Mouse (Mus musculus): ENCODE measurements at regions not wholly inside any gene's neighbourhood (a gene's known extent, or its start where the extent isn't known, plus 50 kb on each side); places are given as distances from the start of the nearest gene placed in this dataset.

- Histone ChIP-seq H3K27me3 (ENCODE audit: control insufficient read depth, insufficient read depth, low read length) (no peaks in the 10 kb centered on the region), H3K4me1 (ENCODE audit: control insufficient read depth, insufficient read depth, low read length) (no peaks in the 10 kb centered on the region), H3K27ac (ENCODE audit: insufficient read depth, low read length) (no peak overlapping the region), H3K4me3 (replicated peaks; ENCODE audit: insufficient read depth, low read depth, low read length) (no peak overlapping the region)
- no peak for DNase-seq
- no peak for TF ChIP-seq POLR2A (IDR thresholded peaks at IDR 0.05; ENCODE audit: borderline replicate concordance, insufficient read depth, low read length)
- no peak for TF ChIP-seq CTCF (IDR thresholded peaks at IDR 0.05; ENCODE audit: borderline replicate concordance, insufficient read depth, low read depth, low read length)
- 93% methylated on average over 3 of the region's 3 CpGs for WGBS
These were observed 176.2 kb downstream of the Fam84b start for GRCm38 (mm10) chr15:60677397-60677796.

DNA sequence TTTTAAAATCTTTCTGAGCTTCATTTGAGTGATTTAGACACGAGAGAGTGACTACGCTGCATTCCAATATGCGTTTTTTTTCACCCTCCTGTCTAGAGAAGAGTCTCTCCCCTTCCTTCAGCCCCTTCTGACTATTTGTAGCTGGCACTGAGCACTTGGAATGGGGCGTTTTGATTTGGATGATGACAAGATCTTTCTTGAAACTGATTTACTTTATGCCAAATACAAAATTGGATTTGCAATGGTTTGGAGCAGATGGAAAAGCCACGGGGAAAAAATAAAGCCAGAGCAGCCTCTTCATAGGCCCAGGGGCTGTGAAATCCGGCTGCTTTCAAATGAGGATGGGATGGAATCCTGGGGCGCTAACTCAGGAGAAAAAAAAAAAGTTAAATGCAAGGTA is 196.0 kb downstream of the Fam84b start:
- 11% methylated on average over 7 of the region's 7 CpGs for WGBS
- no peaks in the 10 kb centered on the region for H3K4me1 ChIP-seq (ENCODE audit: control insufficient read depth, insufficient read depth, low read length)
- DNase-seq: peak in 1 of 2 experiments; percentile 33
- no peaks in the 10 kb centered on the region for H3K27me3 ChIP-seq (ENCODE audit: control insufficient read depth, insufficient read depth, low read length)
- TF ChIP-seq POLR2A (IDR thresholded peaks at IDR 0.05; ENCODE audit: borderline replicate concordance, insufficient read depth, low read length) (no peak), CTCF (IDR thresholded peaks at IDR 0.05; ENCODE audit: borderline replicate concordance, insufficient read depth, low read depth, low read length) (no peak)
- H3K27ac ChIP-seq (ENCODE audit: insufficient read depth, low read length): no peak overlapping the region
- no peak overlapping the region for H3K4me3 ChIP-seq (replicated peaks; ENCODE audit: insufficient read depth, low read depth, low read length)

DNA sequence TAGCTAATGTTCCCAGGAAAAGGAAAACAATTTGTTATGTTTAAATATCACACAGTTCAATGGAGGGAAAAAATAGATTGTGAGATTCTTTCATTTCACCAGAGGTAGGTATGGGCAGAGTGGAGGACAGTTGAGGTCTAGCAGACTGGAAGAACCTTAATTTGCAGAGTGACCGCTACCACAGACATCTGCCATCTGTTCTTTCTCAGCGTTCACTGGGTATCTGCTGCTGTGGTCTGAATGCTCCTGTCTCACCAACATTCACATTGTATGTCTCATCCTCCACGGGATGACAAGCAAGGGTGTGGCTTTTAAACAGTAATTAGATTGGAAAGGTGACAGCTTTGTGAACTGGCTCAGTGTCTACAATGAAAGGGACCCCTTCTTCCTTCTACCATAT is 198.5 kb downstream of the Fam84b start:
- no peaks in the 10 kb centered on the region for H3K27me3 ChIP-seq (ENCODE audit: control insufficient read depth, insufficient read depth, low read length)
- DNase-seq: no peak
- H3K27ac ChIP-seq (ENCODE audit: insufficient read depth, low read length): no peak overlapping the region
- no peaks in the 10 kb centered on the region for H3K4me1 ChIP-seq (ENCODE audit: control insufficient read depth, insufficient read depth, low read length)
- WGBS: 39% methylated on average over 3 of the region's 3 CpGs
- H3K4me3 ChIP-seq (replicated peaks; ENCODE audit: insufficient read depth, low read depth, low read length): no peak overlapping the region
- TF ChIP-seq CTCF (IDR thresholded peaks at IDR 0.05; ENCODE audit: borderline replicate concordance, insufficient read depth, low read depth, low read length) (no peak), POLR2A (IDR thresholded peaks at IDR 0.05; ENCODE audit: borderline replicate concordance, insufficient read depth, low read length) (no peak)

- no peaks in the 10 kb centered on the region for H3K4me1 ChIP-seq (ENCODE audit: control insufficient read depth, insufficient read depth, low read length)
- TF ChIP-seq CTCF (IDR thresholded peaks at IDR 0.05; ENCODE audit: borderline replicate concordance, insufficient read depth, low read depth, low read length) (no peak), POLR2A (IDR thresholded peaks at IDR 0.05; ENCODE audit: borderline replicate concordance, insufficient read depth, low read length) (no peak)
- WGBS: 9% methylated on average over 2 of the region's 2 CpGs
- no peak overlapping the region for H3K4me3 ChIP-seq (replicated peaks; ENCODE audit: insufficient read depth, low read depth, low read length)
- no peak for DNase-seq
- no peaks in the 10 kb centered on the region for H3K27me3 ChIP-seq (ENCODE audit: control insufficient read depth, insufficient read depth, low read length)
- H3K27ac ChIP-seq (ENCODE audit: insufficient read depth, low read length): no peak overlapping the region
These were observed 204.3 kb downstream of the Fam84b start for GRCm38 (mm10) chr15:60649252-60649651.

GRCm38 (mm10) chr15:60641770-60642169 is 211.8 kb downstream of the Fam84b start:
- WGBS: 21% methylated on average over 1 of the region's 1 CpGs
- Histone ChIP-seq H3K27ac (ENCODE audit: insufficient read depth, low read length) (no peak overlapping the region), H3K4me1 (ENCODE audit: control insufficient read depth, insufficient read depth, low read length) (no peaks in the 10 kb centered on the region), H3K27me3 (ENCODE audit: control insufficient read depth, insufficient read depth, low read length) (no peaks in the 10 kb centered on the region), H3K4me3 (replicated peaks; ENCODE audit: insufficient read depth, low read depth, low read length) (no peak overlapping the region)
- no peak for TF ChIP-seq POLR2A (IDR thresholded peaks at IDR 0.05; ENCODE audit: borderline replicate concordance, insufficient read depth, low read length)
- no peak for TF ChIP-seq CTCF (IDR thresholded peaks at IDR 0.05; ENCODE audit: borderline replicate concordance, insufficient read depth, low read depth, low read length)
- no peak for DNase-seq

DNA sequence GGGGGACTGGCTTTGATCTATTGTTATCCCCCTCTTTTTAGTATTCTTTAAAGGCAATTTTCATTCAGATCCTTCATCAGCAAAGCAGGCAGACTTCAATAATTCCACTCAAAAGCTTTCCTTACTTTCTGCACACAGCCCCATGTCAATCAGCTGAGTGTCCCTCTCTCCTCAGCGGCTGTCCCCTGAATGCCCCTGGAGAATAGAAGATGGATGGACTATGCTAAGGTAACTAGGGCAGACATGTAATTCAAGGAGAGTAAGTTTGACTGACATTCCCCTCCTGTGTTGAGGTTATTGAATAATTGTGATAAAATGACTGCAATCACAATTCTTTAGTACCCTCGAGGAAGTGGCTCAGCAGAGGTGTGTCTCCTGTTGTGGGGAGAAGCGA is 220.1 kb downstream of the Fam84b start:
- WGBS: 57% methylated on average over 3 of the region's 3 CpGs
- no peak for DNase-seq
- Histone ChIP-seq H3K27me3 (ENCODE audit: control insufficient read depth, insufficient read depth, low read length) (no peaks in the 10 kb centered on the region), H3K4me1 (ENCODE audit: control insufficient read depth, insufficient read depth, low read length) (no peaks in the 10 kb centered on the region), H3K27ac (ENCODE audit: insufficient read depth, low read length) (no peak overlapping the region), H3K4me3 (replicated peaks; ENCODE audit: insufficient read depth, low read depth, low read length) (no peak overlapping the region)
- no peak for TF ChIP-seq POLR2A (IDR thresholded peaks at IDR 0.05; ENCODE audit: borderline replicate concordance, insufficient read depth, low read length)
- no peak for TF ChIP-seq CTCF (IDR thresholded peaks at IDR 0.05; ENCODE audit: borderline replicate concordance, insufficient read depth, low read depth, low read length)

GRCm38 (mm10) chr15:60632789-60633456 is 220.7 kb downstream of the Fam84b start:
- no peak for DNase-seq
- TF ChIP-seq CTCF (IDR thresholded peaks at IDR 0.05; ENCODE audit: borderline replicate concordance, insufficient read depth, low read depth, low read length): no peak
- TF ChIP-seq POLR2A (IDR thresholded peaks at IDR 0.05; ENCODE audit: borderline replicate concordance, insufficient read depth, low read length): no peak
- whole genome bisulfite sequencing: 48% methylated on average over 4 of the region's 4 CpGs

GRCm38 (mm10) chr15:60630756-60631402 is 222.7 kb downstream of the Fam84b start:
- TF ChIP-seq POLR2A (IDR thresholded peaks at IDR 0.05; ENCODE audit: borderline replicate concordance, insufficient read depth, low read length) (no peak), CTCF (IDR thresholded peaks at IDR 0.05; ENCODE audit: borderline replicate concordance, insufficient read depth, low read depth, low read length) (no peak)
- Histone ChIP-seq H3K27me3 (ENCODE audit: control insufficient read depth, insufficient read depth, low read length) (no peaks in the 10 kb centered on the region), H3K27ac (ENCODE audit: insufficient read depth, low read length) (no peak overlapping the region), H3K4me3 (replicated peaks; ENCODE audit: insufficient read depth, low read depth, low read length) (no peak overlapping the region), H3K4me1 (ENCODE audit: control insufficient read depth, insufficient read depth, low read length) (no peaks in the 10 kb centered on the region)
- DNase-seq: no peak
- 17% methylated on average over 7 of the region's 7 CpGs for WGBS

More at GRCm38 (mm10) chr15:60632789-60633456, 220.7 kb downstream of the Fam84b start:
- H3K4me3 ChIP-seq (replicated peaks; ENCODE audit: insufficient read depth, low read depth, low read length): no peak overlapping the region
- H3K4me1 ChIP-seq (ENCODE audit: control insufficient read depth, insufficient read depth, low read length): no peaks in the 10 kb centered on the region
- H3K27me3 ChIP-seq (ENCODE audit: control insufficient read depth, insufficient read depth, low read length): no peaks in the 10 kb centered on the region
- H3K27ac ChIP-seq (ENCODE audit: insufficient read depth, low read length): no peak overlapping the region

All from cerebellum, adult 2 months (tissue).